Mouse (Mus musculus): ENCODE results near the gene Stk19. TPM values are rescaled to one million over a fixed set of nuclear protein-coding genes. Genes with fewer than 3 reads are reported as not detected.
"Not testable (repeated sequence)": the region's sequence is repeated elsewhere in the genome, so short reads cannot be mapped to it uniquely, and the experiment has no call there.

The Stk19 gene
- polyA plus RNA-seq, 1 experiment: 47.5 TPM

DNA sequence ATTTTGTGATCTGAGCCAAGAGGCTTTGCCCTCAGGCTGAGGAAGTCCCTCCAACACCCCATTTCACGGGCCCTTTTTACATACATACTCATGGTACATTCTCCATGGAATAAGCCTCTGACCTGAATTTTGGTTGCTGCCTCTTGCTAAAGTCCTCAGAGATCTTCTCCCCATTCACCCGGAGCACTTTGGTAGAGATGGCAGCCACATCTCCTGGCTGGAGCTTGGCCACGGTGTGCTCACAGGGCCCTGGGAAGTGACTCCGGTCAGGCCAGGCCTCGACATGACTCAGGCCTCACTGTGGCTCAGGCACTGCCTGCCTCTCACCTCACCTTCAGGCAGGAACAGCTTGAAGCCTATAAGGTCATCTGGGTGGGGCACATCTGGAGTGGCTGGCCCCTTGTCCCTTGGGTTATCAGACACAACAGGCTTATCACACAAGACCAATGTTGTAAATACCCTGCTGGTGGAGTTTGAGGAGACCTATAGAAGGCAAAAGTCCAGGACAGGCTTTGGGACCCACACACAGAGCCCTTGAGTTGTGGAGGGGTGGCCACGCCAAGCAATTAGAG lies 4.1 kb upstream of the Stk19 start:
- no peak for DNase-seq (ENCODE audit: low spot score)

DNA sequence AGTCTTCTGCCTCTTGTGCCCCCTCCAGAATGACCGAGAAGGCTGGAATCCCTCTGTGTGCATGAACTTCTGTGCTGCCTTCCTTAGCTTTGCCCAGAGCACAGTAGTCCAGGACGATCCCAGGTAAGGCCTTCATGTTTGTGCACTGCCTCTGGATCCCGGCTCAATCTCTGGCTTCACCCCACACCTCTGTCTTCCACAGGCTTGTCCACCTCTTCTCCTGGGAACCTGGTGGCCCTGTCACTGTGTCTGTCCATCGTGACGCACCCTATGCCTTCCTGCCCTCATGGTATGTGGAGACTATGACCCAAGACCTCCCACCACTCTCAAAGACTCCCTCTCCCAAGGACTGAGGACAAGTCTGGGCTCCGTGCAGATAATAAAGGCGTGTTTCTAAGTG lies 2.0 kb upstream of the Stk19 start:
- no peak for DNase-seq (ENCODE audit: low spot score)

DNA sequence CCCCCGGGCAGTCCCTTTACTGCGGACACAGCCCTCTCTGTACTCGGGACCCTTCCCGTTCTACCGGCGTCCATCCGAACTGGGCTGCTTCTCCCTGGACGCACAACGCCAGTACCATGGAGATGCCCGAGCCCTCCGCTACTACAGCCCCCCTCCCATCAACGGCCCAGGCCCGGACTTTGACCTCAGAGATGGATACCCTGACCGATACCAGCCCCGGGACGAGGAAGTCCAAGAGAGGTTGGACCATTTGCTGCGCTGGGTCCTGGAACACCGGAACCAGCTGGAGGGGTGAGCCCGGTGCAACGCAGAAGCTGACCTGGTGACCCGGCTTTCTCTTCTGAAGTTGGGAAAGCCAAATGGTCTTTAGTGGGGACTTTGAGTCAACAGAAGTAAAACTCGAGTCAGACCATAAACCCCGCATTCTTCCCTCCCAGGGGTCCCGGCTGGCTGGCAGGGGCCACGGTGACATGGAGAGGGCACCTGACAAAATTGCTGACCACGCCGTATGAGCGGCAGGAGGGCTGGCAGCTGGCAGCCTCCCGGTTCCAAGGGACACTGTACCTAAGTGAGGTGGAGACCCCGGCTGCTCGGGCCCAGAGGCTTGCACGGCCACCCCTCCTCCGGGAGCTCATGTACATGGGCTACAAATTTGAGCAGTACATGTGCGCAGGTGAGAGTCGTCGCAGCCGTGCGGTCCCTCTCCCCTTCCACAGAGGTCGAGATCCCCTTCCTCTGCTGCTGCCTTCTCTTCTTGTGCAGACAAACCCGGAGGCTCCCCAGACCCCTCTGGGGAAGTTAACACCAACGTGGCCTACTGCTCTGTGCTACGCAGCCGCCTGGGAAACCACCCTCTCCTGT lies 949 bp upstream of the Stk19 start:
- no peak for DNase-seq (ENCODE audit: low spot score)

DNA sequence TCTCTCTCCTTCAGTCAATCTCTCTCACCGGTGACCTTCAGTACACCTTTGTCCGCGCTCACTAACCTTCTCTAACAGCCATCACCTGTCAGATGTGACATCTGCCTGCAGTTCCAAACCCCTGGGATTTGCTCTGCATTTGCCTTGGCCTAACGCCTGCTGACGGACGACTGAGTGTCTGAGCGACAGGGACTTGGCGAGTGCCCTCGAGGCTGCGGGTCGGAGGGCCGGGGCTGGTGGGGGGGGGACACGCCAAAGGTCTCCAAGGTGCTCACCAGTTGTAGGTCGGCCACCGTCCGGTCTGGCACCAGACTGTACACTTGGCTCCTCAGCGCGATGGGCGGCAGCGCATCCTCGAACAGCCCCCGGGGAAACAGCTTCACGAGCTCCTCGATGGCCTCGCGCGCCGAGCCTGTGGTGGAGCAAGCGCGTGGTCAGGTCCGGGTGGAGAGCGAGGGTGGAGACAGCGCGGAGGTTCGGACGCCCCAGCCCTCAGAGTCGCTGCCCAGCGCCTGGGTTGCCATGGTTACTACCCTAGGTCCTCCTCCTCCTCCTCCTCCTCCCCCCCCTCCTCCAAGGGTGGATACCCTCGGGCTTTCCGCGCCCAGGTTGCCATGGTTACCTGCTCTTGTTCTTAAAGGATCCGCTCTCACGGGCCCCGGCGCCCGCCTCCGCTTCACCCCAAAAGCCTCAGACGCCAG lies 440 bp downstream of the Stk19 start:
- DNase-seq (ENCODE audit: low spot score): no peak

DNA sequence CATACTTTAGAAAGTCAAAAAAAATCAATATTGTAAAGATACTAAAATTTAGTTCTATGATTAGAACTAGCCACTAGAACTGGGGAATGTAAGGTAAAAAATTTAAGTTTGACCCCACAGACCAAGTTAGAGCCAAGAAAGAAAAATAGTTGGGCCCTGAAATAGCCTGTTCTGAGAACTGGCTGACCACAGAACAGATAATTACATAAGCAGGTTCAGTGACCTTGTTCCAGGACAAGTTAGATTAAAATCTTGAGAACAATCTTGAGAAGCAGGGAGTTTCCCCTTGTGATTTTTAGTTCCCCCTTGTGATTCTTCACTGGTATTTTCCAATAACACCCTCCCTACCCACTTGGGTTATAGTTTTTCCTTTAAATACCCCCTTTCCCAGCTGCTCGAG lies 6.0 kb downstream of the Stk19 start:
- DNase-seq (ENCODE audit: low spot score): not testable (repeated sequence)

DNA sequence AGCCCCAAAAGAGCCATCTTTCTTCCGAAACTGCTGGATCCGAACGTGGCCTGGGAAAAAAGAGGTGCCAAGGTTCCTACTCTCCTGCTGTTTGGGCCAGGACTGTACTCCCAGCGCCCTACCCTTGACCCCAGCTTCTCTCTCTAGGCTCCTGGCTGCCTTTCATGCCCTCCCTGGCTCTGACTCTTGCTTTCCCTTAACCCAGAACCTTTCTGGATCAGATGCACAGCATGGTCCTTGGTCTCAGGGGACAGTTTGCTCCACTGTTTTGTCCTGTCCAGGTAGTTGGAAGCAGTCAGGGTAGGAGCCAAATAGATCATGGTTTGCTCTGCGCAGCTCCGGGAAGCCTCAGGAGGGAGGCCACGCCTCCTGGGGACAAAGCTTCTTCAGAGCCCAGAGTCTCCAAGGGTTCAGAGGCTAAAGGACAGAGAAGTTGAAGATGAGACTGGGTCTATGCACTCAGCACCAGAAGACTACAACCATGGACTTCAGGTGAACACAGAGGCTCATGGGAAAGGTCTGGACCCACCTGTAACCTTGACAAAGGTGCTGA lies 21.9 kb downstream of the Stk19 start:
- DNase-seq (ENCODE audit: low spot score): no peak

DNA sequence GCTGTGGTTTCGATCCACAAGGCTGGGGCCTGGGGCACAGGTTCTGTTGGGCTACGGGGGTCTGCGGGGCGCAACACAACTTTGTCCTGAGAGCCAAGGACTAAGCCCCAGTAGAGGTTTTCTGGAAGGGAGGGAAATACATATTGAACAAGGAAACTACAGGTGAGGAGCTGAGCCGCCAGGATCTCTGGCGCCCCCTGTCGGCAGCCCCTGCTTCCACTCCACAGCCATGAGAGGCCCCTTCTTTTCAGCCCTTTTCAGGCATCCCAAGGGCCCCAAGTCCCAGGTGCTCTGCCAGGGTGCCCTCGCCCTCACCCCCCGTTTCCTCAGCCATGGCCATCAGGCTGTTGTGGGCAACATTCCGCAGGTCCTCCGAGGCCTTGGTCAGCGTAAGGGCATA lies 23.0 kb downstream of the Stk19 start:
- DNase-seq (ENCODE audit: low spot score): not testable (repeated sequence)

DNA sequence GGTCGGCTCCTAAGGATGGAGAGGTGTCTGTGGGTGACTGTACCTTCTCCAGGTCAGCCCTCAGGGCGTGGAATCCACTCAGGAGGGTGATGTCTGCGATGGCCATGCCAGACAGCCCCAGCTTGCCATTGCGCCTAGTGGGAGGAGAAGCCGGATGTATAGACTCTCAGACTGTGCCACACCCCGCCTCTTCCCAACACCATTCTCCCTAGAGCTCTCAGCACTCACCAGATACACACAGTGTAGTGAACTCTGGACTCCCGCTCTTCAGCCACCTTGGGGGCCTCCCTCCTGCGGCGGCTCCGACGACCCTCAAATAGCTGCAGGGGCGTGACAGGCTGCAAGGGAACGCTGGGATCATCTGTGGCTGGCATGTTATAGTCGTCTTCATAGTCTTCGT lies 25.5 kb downstream of the Stk19 start:
- DNase-seq (ENCODE audit: low spot score): no peak

DNA sequence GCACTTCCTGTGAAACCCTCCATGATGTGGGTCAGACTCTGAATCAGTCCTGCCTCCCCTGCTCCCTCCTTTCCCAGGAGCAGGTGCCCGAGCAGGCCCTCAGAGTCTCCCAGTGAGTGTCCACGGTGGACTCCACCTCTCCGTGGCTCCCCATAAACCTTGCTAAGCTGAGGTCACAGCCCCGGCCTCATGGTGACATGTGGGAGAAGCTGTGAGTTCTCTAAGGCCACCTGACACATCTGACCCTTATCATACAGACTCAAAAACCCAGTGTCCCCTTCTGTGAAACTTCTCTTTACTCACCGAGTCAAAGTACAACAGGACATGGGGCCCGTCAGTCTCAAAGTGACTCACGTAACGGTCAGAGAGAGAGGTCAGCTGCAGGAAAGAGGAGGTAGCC lies 25.9 kb downstream of the Stk19 start:
- not testable (repeated sequence) for DNase-seq (ENCODE audit: low spot score)

DNA sequence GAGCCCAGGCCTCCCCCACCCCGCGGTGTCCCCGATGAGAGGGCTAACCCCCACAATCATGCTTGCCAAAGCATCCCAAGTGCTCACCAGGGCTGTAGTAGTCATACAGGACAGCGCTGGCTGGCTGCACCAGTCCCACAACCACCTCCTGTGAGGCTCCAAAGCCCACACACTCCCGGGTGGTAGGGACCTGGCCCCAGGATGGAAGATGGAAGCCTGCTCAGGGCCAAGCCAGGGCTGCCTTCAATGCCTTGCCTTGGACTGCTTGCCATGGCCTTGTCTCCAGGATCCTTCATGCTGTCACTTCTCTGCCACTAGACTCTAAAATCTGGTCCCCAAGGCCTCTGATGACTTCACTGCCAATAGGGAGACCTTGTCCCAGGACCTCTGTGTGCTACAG lies 26.3 kb downstream of the Stk19 start:
- not testable (repeated sequence) for DNase-seq (ENCODE audit: low spot score)

DNA sequence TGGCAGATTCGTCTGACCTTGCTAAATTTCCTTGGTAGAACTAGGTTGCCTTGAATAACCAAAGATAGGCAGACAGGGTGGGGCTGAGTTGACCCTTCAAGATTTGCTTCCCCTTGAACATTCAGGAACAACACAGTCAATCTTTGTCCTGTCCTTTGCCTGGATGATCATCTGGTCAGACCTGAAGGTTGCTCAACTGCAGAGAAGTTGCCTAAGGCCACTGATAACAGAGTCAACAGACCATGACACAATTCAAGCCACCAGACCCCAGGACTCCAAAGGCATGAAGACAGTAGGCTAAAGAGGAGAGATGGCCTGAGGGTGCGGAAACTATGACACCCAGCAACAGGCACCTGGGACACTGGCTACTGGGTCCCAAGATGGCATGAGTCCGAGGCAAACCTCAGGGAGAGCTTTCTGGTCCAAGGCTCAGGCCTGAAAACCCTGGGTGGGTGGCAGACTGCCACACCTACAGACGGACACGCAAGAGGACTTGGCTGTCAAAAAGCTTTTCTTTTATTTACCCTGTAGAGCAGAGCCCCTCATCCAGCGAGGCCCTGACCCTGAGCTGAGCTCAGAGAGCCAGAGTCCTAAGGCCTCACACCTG lies 28.0 kb downstream of the Stk19 start:
- no peak for DNase-seq (ENCODE audit: low spot score)

DNA sequence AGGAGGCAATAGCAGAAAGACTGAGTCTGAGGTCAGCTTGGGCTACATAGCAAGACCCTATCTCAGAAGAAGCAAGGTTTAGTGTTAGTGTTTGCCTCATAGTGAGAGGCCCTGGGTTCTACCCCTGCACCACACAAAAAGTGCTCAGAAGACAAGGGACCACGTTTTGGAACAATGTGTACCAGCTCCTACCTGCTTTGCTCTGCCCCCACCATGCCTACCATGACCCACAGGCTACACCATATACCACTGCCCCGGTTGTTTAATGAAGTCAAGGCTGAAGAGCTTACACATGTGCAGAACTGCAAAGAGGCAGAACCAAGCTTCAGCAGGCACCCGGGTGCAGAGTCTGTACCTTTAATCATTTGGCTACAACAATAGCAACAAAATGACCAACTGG lies 29.6 kb downstream of the Stk19 start:
- DNase-seq (ENCODE audit: low spot score): no peak

DNA sequence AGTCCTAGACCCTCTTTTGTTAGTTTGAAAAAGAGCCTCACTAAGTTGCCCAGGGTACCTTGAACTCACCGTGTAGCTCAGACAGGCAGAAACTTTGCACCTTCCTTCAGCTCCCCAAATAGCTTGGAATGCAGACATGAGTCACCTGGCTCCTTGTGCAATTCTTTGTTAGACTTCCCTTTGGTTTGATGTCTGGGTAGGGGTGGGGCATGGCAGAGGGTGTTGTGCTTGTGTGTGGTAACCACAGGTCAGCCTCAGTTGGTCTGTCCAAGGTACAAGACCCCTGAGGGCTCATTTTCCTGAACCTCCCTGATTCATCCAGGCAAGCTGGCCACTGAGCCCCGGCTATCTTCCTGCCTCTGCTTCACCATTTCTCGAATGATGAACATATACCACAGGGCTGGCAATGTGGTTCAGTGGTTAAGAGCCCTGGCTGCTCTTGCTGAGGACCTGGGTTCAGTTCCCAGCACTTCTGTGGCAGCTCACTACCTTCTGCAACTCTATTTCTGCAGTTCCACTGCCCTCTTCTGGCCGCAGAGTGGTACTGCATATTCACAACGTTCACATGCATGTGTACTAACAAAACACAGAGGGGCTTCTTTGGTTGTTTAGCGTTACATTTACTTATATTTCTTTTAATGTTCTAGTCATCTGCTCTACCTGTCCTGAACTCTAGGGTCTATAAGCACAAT lies 31.7 kb downstream of the Stk19 start:
- DNase-seq (ENCODE audit: low spot score): no peak

DNA sequence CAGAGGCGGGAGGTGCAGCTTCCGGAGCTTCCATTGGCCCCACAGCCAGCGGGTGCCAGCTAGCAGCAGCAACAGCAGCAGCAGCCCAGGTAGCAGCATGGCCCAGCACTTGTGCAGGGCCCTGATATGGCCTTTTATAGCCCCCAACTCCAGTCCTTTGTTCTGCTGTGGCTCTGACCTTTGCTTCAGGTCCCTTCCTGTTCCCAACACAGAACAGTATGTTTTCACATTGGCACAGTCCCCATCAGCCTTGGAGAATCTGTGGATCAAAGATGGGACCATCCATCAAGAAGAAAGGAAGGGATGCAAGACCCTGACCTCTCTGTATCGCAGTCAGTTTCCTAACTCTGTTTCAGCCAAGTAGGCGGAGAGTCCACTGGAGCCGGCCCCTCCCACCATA lies 32.4 kb downstream of the Stk19 start, which contains the start of gene Cyp21a1:
Gene Cyp21a1 (minus strand): TSS at position 261 of the 400 bp plus-strand sequence.
- DNase-seq (ENCODE audit: low spot score): not testable (repeated sequence)

DNA sequence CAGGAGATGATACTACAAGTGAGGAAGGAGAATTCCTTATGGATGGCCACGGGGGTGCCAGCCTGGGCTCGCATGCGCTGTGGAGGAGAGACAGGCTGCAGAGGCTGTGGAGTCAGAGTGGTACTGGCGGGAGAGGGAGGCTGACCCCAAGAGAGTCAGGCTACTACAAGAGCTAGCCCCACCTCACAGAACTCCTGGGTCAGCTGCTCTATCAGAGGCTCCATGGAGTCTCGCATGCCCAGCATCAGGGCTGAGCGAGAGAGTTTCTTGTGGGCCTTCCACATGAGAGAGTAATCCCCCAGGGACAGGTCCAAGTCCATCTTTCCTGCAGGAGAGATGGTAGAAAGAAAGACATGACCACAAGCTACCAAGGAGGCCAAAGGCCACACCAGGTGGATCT lies 33.4 kb downstream of the Stk19 start:
- DNase-seq (ENCODE audit: low spot score): not testable (repeated sequence)

DNA sequence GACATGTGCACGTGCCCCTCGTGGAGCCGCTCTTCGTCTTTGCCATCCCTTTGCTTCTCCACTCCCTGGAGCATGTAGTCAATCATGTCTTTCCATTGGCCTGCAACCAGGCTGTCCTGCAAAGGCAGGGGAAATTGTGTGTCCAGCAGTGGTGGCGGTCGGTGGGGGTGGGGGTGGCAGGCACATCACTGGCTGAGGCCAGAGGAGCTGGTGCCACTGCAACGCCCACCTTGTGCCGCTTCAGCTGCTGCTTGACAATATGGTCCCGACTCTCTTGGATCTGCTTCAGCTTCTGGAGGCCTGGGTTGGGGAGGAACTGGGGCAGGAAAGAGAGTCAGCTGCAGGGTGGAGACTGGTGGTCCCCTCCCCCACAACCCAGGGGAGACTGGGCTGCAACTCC lies 34.0 kb downstream of the Stk19 start:
- DNase-seq (ENCODE audit: low spot score): not testable (repeated sequence)

DNA sequence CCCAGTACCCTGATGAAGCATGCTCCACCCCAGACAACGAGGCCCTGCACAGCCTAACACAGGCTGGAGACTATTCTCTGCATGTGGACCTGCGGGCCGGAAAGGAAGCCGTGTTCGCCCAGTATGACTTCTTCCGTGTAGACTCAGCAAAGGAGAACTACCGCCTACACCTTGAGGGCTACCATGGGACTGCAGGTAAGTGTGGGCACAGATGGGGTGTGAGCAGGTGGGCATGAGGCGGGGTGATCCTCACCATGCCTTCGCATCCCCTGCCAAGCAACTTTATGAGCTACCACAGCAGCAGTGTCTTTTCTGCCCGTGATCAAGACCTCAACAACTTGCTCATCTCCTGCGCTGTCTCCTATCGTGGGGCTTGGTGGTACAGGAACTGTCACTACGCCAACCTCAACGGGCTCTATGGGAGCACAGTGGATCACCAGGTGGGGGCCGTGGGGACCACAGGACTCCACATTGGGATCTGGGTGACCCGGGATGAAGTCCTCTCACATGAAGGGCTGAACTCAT lies 35.9 kb downstream of the Stk19 start:
- not testable (repeated sequence) for DNase-seq (ENCODE audit: low spot score)

DNA sequence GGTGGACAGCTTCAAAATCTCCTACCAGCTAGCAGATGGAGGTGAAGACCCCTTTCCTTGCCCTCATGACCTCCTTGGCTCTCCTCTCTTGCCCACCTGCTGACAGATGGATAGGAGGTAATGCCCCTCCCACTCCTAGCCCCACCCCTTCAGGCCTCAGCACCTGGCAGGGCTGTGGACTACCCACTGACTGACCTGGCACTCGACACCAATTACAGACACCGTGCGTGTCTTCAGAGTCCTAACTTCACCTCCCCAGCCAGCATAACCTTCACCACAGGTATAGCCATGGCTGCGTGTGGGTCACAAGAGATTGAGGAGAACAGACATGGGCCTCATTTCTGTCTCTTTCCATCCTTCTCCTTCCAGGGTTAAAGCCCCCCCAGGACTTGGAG lies 37.2 kb downstream of the Stk19 start:
- no peak for DNase-seq (ENCODE audit: low spot score)

DNA sequence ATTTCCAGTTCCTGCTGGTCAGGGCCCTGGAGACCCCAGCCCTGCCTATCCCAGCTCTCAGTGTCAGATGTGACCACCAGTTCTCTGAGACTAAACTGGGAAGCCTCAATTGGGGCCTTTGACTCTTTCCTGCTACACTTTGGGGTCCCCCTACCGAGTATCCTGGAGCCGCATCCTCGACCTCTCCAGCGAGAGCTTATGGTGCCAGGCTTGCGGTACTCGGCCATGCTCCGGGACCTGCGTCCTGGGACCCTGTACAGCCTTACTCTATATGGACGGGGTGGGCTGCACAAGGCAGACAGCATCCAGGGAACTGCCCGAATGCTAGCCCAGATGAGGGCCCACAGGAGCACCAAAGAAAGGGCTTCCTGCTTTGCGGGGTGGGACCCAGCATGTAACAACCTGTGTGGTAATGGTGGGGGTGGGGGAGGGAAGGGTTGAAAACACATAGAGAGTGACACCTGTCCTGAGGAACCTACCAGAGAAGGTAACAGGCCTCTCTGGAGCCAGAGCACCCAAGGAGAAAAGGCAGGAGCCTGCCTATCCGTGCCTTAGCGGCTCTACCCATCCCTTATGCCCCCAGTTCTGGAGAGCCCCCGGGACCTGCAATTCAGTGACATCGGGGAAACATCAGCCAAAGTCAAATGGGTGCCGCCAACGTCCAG lies 37.7 kb downstream of the Stk19 start:
- no peak for DNase-seq (ENCODE audit: low spot score)

DNA sequence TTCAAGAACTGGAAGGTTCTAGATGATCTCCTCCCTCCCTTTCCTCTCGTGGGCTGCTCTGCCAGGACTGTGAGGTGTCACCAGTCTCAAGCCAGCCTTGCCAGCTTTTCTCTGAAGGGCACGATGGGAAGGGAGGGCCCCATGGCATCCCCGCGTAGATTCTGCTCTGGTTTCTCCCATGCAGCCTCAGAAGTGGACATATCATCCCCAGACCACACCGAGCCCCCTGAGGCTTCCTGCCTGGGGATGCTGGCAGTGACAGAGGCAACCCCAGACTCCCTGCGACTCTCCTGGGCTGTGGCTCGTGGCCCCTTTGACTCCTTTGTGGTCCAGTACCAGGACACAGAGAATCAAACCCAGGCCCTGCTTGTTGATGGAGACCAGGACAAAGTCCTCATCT lies 38.7 kb downstream of the Stk19 start:
- not testable (repeated sequence) for DNase-seq (ENCODE audit: low spot score)

Measured in urinary bladder, adult 2 months (tissue).